Mouse (Mus musculus): Measurements from ENCODE around the gene Trio. TPM values are rescaled to one million over a fixed set of nuclear protein-coding genes. Genes with fewer than 3 reads are reported as not detected.

Gene Trio
- polyA plus RNA-seq, 1 experiment, result 154 TPM

DNA sequence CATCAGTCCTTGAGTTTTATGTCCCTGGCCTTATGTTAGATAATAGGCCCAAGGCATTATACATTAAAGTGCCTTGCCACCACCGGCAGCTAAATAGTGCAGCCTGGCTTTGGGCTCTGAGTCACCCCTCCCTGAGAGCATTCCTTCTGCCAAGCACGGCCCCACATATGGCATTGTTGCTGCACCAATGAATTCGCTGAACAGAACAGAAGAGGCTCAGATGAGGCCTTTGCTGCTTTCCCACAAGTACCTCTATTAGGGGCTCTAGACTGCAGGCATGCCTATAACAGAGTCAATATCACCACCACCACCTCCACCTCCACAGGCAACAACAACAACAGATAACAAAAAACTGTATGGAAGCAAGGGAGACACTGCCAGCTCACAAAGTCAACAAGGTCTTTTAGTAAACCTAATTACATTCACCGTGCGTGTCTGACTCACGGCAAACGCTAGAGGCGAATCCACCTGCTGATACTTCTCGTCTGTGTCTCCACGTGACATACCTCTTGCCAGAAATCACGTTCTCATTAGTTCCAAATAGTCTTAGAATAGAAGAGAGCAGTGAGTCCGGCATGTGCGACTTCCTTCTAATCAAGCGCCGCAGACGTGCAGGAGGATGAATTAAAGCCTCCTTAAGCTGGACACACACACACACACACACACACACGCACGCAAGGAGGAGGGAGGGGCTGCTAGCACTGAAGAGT is 82.0 kb downstream of the Trio start:
- H3K27ac ChIP-seq (ENCODE audit: insufficient read depth, low read length), result peak overlapping the region; percentile 2; the same call in 1 of the 2 replicates
- TF ChIP-seq CTCF (IDR thresholded peaks at IDR 0.05; ENCODE audit: borderline replicate concordance, insufficient read depth, low read length), result no peak
- TF ChIP-seq POLR2A (IDR thresholded peaks at IDR 0.05; ENCODE audit: low read depth, low read length), result no peak

DNA sequence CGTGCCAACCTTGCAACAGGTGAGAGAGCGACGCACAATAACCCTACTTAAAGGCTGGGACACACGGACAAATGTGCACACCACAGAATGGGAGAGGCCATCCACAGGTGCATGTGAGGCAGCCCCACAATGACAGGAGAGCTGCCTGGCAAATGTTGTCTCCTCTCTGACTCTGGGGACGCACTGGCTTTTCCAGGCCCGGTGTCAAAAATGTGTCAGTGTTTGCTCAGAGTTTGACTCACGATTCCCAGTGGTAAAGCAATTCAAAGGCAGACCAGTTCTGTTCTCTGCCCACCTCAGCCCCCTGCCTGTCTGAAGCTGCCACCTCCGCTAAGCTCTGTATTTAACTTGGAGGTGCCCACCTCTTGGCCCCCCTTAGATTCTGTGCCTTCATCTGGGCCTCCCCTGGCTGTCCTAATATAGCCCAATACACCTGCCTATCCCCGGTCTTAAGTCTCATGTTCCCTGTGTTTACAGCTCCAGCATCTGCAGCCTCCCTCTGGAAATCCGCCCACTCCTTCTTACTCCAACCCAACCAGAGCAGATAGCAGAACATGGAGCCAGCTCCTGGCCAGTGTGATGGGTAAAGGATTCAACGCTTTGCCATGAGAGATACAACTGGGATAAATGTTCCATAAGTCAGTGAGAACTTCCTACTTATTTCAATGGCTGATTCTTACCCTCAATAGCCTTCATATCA is 83.3 kb downstream of the Trio start:
- no peak for TF ChIP-seq POLR2A (IDR thresholded peaks at IDR 0.05; ENCODE audit: low read depth, low read length)
- TF ChIP-seq CTCF (IDR thresholded peaks at IDR 0.05; ENCODE audit: borderline replicate concordance, insufficient read depth, low read length), result no peak
- no peak overlapping the region; the same call in 1 of the 2 replicates for H3K27ac ChIP-seq (ENCODE audit: insufficient read depth, low read length)
- no peak overlapping the region for H3K4me3 ChIP-seq (ENCODE audit: insufficient read depth, low read length)
- peaks cover 34% of the 10 kb centered on the region for H3K4me1 ChIP-seq (ENCODE audit: control insufficient read depth, insufficient read depth, low read length)

More for the DNA sequence above, 82.0 kb downstream of the Trio start:
- H3K4me3 ChIP-seq (ENCODE audit: insufficient read depth, low read length), result no peak overlapping the region
- peaks cover 28% of the 10 kb centered on the region for H3K4me1 ChIP-seq (ENCODE audit: control insufficient read depth, insufficient read depth, low read length)

DNA sequence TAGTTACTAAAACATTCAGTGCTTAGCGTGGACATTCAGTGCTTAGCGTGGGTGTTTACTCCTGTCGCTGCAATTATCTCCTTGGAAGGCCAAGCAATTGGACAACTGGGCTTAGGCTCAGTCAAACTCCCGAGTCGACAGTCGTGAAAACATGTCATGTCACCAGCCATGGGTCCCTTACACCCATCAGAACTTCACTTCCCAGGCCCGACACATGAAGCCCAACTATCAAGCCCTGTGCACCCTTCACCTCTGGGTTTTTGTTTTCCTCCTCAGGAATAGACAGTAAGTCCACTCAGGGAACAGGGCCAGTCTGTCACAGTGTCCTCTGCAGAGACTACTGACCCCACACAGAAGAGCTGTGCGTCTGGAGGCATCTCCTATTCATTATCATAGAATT is 84.2 kb downstream of the Trio start:
- Histone ChIP-seq H3K27ac (ENCODE audit: insufficient read depth, low read length) (no peak overlapping the region), H3K4me1 (ENCODE audit: control insufficient read depth, insufficient read depth, low read length) (peaks cover 36% of the 10 kb centered on the region), H3K4me3 (ENCODE audit: insufficient read depth, low read length) (no peak overlapping the region)
- TF ChIP-seq POLR2A (IDR thresholded peaks at IDR 0.05; ENCODE audit: low read depth, low read length) (no peak), CTCF (IDR thresholded peaks at IDR 0.05; ENCODE audit: borderline replicate concordance, insufficient read depth, low read length) (no peak)

DNA sequence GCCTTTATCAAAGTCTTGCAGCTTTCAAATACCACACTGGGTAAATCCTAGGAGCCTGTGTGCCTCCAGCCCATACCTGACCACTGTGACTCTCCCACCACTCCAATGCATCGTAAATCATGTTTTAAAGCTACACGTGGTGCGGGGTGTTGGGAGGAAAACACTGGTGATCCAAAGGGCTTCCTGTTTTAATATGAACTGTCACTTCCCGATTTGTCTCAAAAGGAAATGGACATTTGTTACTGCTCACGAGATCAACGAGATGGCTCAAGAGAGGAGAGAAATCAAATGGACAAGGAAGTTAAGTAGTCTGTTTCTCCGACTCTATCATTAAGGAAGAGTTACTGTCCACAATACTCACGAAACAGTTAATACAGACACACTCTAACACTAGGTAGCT is 84.6 kb downstream of the Trio start:
- Histone ChIP-seq H3K4me3 (ENCODE audit: insufficient read depth, low read length) (no peak overlapping the region), H3K27ac (ENCODE audit: insufficient read depth, low read length) (no peak overlapping the region), H3K4me1 (ENCODE audit: control insufficient read depth, insufficient read depth, low read length) (peaks cover 39% of the 10 kb centered on the region)
- TF ChIP-seq CTCF (IDR thresholded peaks at IDR 0.05; ENCODE audit: borderline replicate concordance, insufficient read depth, low read length) (no peak), POLR2A (IDR thresholded peaks at IDR 0.05; ENCODE audit: low read depth, low read length) (no peak)

DNA sequence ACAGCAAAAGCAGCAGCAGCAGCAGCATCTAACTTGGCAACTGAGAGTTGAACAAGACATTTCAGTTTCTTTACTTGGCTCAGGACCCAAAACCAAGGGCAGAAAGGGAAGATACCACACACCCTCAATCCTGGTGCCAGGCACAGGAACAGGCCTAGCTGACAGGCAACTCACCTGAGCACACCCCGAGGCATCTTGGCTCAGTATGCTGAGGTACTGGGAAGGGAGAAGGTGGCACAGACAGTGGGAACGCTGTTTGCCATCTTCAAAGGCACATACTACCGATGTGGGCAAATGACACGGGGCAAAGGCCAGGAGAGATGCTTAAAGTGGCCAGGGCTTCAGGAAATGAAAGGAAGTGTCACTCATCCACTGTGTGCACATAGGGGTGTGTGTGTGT is 85.6 kb downstream of the Trio start:
- Histone ChIP-seq H3K27ac (ENCODE audit: insufficient read depth, low read length) (no peak overlapping the region), H3K4me1 (ENCODE audit: control insufficient read depth, insufficient read depth, low read length) (peaks cover 37% of the 10 kb centered on the region), H3K4me3 (ENCODE audit: insufficient read depth, low read length) (no peak overlapping the region)
- no peak for TF ChIP-seq CTCF (IDR thresholded peaks at IDR 0.05; ENCODE audit: borderline replicate concordance, insufficient read depth, low read length)
- TF ChIP-seq POLR2A (IDR thresholded peaks at IDR 0.05; ENCODE audit: low read depth, low read length), result no peak

DNA sequence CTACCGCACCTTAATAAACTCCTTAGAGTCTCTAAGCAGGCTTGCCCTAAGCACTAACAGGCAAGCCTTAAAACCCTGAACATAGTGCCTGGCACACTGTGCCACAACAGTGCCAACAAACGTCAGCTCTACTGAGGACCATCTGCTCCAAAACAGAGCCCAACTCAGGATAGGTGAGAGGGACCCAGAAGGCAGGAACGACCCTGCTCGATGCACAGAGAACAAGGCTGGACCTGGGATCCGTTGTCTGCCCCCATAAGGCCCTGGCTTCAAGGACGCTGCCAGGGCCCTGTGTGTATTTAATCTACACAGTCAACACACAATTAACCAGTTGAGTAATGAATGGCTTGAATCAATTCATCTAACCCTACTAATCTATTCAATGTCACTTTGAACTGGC is 86.8 kb downstream of the Trio start:
- no peak overlapping the region for H3K27ac ChIP-seq (ENCODE audit: insufficient read depth, low read length)
- peaks cover 30% of the 10 kb centered on the region for H3K4me1 ChIP-seq (ENCODE audit: control insufficient read depth, insufficient read depth, low read length)
- no peak for TF ChIP-seq CTCF (IDR thresholded peaks at IDR 0.05; ENCODE audit: borderline replicate concordance, insufficient read depth, low read length)
- TF ChIP-seq POLR2A (IDR thresholded peaks at IDR 0.05; ENCODE audit: low read depth, low read length), result no peak
- no peak overlapping the region for H3K4me3 ChIP-seq (ENCODE audit: insufficient read depth, low read length)

DNA sequence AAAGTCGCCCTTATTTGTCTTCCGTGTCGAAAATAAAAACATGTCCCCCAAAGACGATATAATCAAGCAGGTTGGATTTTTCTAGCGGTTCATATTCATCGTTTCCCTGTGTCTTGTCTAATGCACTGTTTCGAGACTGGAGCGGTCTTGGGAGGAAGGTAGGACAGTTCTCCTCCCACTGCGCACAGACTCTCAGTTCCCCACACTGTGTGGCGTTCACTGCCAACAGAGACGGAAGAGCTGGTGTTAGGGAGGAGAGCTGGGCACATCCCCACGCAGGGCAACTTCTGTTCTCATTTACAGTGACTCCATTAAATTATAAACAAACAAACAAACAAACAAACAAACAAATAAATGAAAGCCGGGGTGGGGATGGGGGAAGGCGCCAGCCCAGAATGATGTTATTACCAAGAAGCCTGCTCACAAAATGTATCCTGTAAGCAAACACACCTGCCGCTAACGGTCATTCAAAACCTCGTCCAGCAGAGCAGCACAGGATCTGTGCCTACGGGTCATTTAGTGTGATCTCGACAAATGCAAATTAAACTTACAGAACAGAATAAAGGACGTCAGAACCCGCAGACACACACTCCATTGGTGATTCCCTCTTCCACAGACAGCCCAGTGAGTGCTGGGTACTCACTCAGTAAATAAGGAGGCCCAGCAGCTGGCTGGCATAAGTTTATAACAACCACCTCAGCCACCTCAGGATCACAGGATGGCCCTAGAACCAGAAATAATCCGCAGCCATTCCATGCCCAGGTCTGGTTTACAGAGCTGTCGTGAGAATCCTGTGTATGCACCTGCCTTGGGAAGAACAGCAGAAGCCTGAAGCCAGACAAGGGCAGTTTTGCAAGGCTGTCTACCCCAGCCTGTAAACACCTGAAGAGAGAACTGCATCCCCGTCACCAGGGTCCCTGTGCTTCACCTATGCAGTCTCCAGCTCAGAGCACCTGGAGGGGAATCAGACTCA is 87.5 kb downstream of the Trio start:
- Histone ChIP-seq H3K27ac (ENCODE audit: insufficient read depth, low read length) (peak overlapping the region; percentile 69), H3K4me3 (ENCODE audit: insufficient read depth, low read length) (no peak overlapping the region), H3K4me1 (ENCODE audit: control insufficient read depth, insufficient read depth, low read length) (peaks cover 27% of the 10 kb centered on the region)
- TF ChIP-seq POLR2A (IDR thresholded peaks at IDR 0.05; ENCODE audit: low read depth, low read length) (no peak), CTCF (IDR thresholded peaks at IDR 0.05; ENCODE audit: borderline replicate concordance, insufficient read depth, low read length) (no peak)

DNA sequence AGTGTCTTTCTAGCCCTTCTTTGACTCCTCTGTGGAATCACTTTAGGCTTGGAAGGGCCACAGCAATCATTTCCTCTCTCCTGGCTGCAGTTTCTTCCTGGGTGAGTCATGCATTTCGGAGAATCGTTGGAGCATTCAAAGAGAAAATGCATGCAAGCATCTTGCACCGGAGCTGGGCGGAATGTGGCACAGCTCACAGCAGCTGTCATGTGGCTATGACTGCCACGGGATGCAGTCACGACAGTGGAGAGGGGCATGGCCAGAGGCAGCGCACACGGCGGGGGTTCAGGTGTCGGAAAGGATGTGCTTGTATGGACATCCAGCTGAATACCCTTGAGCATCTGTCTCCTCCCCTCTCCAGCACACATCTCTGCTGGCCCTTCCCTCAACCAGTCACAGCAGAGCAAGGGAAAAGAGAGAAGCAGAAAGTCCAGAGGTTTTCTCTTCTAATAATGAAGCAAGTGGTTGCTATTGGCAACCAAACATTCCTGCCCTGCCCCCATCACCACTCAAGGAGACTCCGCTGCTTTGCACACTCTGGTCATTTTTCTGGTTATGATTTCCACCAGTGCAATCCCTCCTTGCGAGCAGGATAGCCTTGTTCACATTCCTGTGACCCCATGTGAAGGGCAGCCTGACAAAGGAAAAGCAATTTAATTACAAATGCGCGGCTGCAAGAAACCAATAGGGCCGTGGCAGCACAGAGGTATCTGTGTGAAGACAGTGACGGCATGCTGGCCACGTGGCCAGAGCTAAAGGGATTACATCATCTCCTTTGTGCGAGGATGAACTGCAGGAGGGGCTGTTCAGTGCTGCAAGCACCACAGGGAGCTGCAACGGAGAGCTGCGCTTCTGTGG is 88.4 kb downstream of the Trio start:
- peaks cover 23% of the 10 kb centered on the region for H3K4me1 ChIP-seq (ENCODE audit: control insufficient read depth, insufficient read depth, low read length)
- TF ChIP-seq CTCF (IDR thresholded peaks at IDR 0.05; ENCODE audit: borderline replicate concordance, insufficient read depth, low read length), result no peak
- TF ChIP-seq POLR2A (IDR thresholded peaks at IDR 0.05; ENCODE audit: low read depth, low read length), result peak; percentile 30
- peak overlapping the region; percentile 69 for H3K27ac ChIP-seq (ENCODE audit: insufficient read depth, low read length)
- H3K4me3 ChIP-seq (ENCODE audit: insufficient read depth, low read length), result no peak overlapping the region

Data from embryonic fibroblast, embryonic 13.5 days (primary cell).